ENCODE assay signal across 24 mouse cellular contexts in the genomic region with DNA sequence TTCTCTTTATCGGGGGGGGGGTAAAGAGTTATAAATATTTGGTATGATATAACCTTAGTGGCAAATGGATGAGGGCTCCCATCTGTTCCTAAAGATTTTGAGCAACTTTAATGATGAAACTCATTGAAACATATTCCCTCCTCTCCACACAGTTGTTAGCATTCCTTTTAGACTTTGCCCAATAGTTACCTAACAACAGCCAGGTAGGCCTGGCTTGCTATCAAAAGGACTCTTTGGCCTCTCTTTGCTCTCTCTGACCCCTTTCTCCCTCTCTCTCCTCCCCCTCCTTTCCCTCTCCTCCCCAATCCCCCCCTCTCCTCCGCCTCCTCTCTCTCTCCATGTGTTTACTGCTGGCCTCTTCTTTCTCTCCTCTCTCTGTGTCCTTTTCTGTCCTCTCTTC. TPM values are rescaled to one million over a fixed set of nuclear protein-coding genes. Genes with fewer than 3 reads are reported as not detected.
"Had no signal": no experiment of that assay in that cellular context is flagged by ENCODE, and none has a peak within 500 bp of the region (broad histone marks: within the 10 kb centered on the region; RNA-seq: fewer than 3 reads in every experiment).

No protein-coding gene starts in this region.

- H3K9me3 ChIP-seq: limb, embryonic 13.5 days; limb, embryonic 15.5 days; lung, embryonic 15.5 days; megakaryocyte, embryonic 14.5 days; midbrain, embryonic 13.5 days; midbrain, embryonic 15.5 days; neural tube, embryonic 12.5 days; stomach, embryonic 15.5 days had no signal

- DNase-seq: lung, adult 2 months; lung, postnatal 10 days; lung, postnatal 36 days; right cerebral cortex, postnatal 14 days; thymus, adult 2 months; thymus, postnatal 36 days had no signal

- H3K4me1 ChIP-seq: limb, embryonic 13.5 days; limb, embryonic 15.5 days; lung, embryonic 15.5 days; megakaryocyte, embryonic 14.5 days; midbrain, embryonic 13.5 days; midbrain, embryonic 15.5 days; neural tube, embryonic 12.5 days had no signal

- H3K36me3 ChIP-seq: limb, embryonic 13.5 days; limb, embryonic 15.5 days; lung, embryonic 15.5 days; midbrain, embryonic 13.5 days; midbrain, embryonic 15.5 days; neural tube, embryonic 12.5 days; stomach, embryonic 15.5 days had no signal

- H3K4me3 ChIP-seq: limb, embryonic 13.5 days; limb, embryonic 15.5 days; lung, embryonic 15.5 days; megakaryocyte, embryonic 14.5 days; midbrain, embryonic 13.5 days; midbrain, embryonic 15.5 days; neural tube, embryonic 12.5 days; stomach, embryonic 15.5 days had no signal

- H3K27me3 ChIP-seq: limb, embryonic 13.5 days; limb, embryonic 15.5 days; lung, embryonic 15.5 days; midbrain, embryonic 13.5 days; midbrain, embryonic 15.5 days; neural tube, embryonic 12.5 days; stomach, embryonic 15.5 days had no signal

- H3K27ac ChIP-seq: limb, embryonic 13.5 days; limb, embryonic 15.5 days; lung, embryonic 15.5 days; macrophage; midbrain, embryonic 13.5 days; midbrain, embryonic 15.5 days; neural tube, embryonic 12.5 days; stomach, embryonic 15.5 days; stomach, postnatal 0 days had no signal

- ATAC-seq: midbrain, embryonic 13.5 days; midbrain, embryonic 15.5 days had no signal

- H3K4me2 ChIP-seq: limb, embryonic 13.5 days; limb, embryonic 15.5 days; lung, embryonic 15.5 days; midbrain, embryonic 11.5 days; midbrain, embryonic 13.5 days; midbrain, embryonic 15.5 days; neural tube, embryonic 12.5 days; stomach, embryonic 15.5 days had no signal

- H3K9ac ChIP-seq: limb, embryonic 13.5 days; limb, embryonic 15.5 days; lung, embryonic 15.5 days; midbrain, embryonic 13.5 days; midbrain, embryonic 15.5 days; neural tube, embryonic 12.5 days; stomach, embryonic 15.5 days had no signal

RNA-seq across cellular contexts. Expression of gene Krt25, which starts 8.2 kb away (rescaled TPM):
- total RNA-seq: megakaryocyte progenitor cell, adult 5-6 weeks; monocyte, adult 5-6 weeks; neutrophil, adult 5-6 weeks had no signal
- polyA plus RNA-seq: limb, embryonic 13.5 days; limb, embryonic 15.5 days; lung, adult 2 months; lung, embryonic 15.5 days; macrophage; midbrain, embryonic 11.5 days; midbrain, embryonic 13.5 days; spleen, adult 2 months; testis, adult 2 months had no signal

RNA-seq across cellular contexts. Expression of gene Krt26, which starts 23.2 kb away (rescaled TPM):
- total RNA-seq: megakaryocyte progenitor cell, adult 5-6 weeks; monocyte, adult 5-6 weeks; neutrophil, adult 5-6 weeks had no signal
- polyA plus RNA-seq: limb, embryonic 13.5 days; limb, embryonic 15.5 days; lung, adult 2 months; lung, embryonic 15.5 days; macrophage; spleen, adult 2 months; stomach, postnatal 0 days; thymus, adult 2 months had no signal

RNA-seq across cellular contexts. Expression of gene Krt24, which starts 29.5 kb away (rescaled TPM):
- total RNA-seq: megakaryocyte progenitor cell, adult 5-6 weeks; midbrain, postnatal 0 days; monocyte, adult 5-6 weeks; neutrophil, adult 5-6 weeks had no signal
- polyA plus RNA-seq: lung, adult 2 months; lung, embryonic 15.5 days; macrophage; midbrain, embryonic 11.5 days; midbrain, embryonic 13.5 days; midbrain, embryonic 15.5 days; neural tube, embryonic 14.5 days; spleen, adult 2 months; stomach, embryonic 15.5 days; stomach, postnatal 0 days had no signal

RNA-seq across cellular contexts. Expression of gene Krt27, which starts 36.3 kb away (rescaled TPM):
- total RNA-seq: megakaryocyte progenitor cell, adult 5-6 weeks; monocyte, adult 5-6 weeks; neutrophil, adult 5-6 weeks had no signal
- polyA plus RNA-seq: limb, embryonic 13.5 days; limb, embryonic 15.5 days; lung, adult 2 months; lung, embryonic 15.5 days; macrophage; midbrain, embryonic 11.5 days; midbrain, embryonic 13.5 days; neural tube, embryonic 12.5 days; neural tube, embryonic 14.5 days; spleen, adult 2 months; stomach, embryonic 15.5 days; stomach, postnatal 0 days; testis, adult 2 months had no signal
